Mouse (Mus musculus) heart, postnatal 36 days (tissue): ENCODE measurements around the gene Plekhg3. TPM values are rescaled to one million over a fixed set of nuclear protein-coding genes. Genes with fewer than 3 reads are reported as not detected.

ENCODE experiments used
- DNase-seq, 2 experiments: peaks; one replicate each; pipeline ENCODE4 v3.0.0; 2021 to 2022
- intact Hi-C: fragments of 180-260 bp; cut with DNase I; formaldehyde crosslinking; loops from one replicate; pipeline ENCODE4 v1.15.1; 2025
- microRNA-seq, 2 experiments: library from miRNA; unstranded; fragments of <30 nt; microRNA quantifications; one replicate each; pipeline ENCODE4 v1.2.0; 2021; ENCODE audit warnings: borderline number of aligned reads in 2 of 2
- total RNA-seq, 2 experiments: library from RNA; stranded (reverse); gene quantifications; 2 replicates each; pipeline ENCODE4 v1.2.3; 2021

Gene Plekhg3
- total RNA-seq, 2 experiments from 2014 or later, result 13.2 to 15.2 TPM

- no peak for DNase-seq
These were observed 73.9 kb downstream of the Plekhg3 start for GRCm38 (mm10) chr12:76604546-76604945.

GRCm38 (mm10) chr12:76605837-76606236, 75.1 kb downstream of the Plekhg3 start:
- intact Hi-C loops, result no loop called here
- DNase-seq, result no peak

More at GRCm38 (mm10) chr12:76604546-76604945, 73.9 kb downstream of the Plekhg3 start:
- intact Hi-C loops, result no loop called here

- intact Hi-C loops, result no loop called here
- no peak for DNase-seq
These were observed 77.5 kb downstream of the Plekhg3 start for GRCm38 (mm10) chr12:76608241-76608640.

- intact Hi-C loops, result no loop called here
- DNase-seq, result no peak
These were observed 78.4 kb downstream of the Plekhg3 start for GRCm38 (mm10) chr12:76608997-76609565.

GRCm38 (mm10) chr12:76612621-76613020, 81.9 kb downstream of the Plekhg3 start:
- DNase-seq, result no peak
- intact Hi-C loops, result no loop called here

- DNase-seq, result no peak
- intact Hi-C loops, result no loop called here
These were observed 84.3 kb downstream of the Plekhg3 start for GRCm38 (mm10) chr12:76614868-76615579.

- intact Hi-C loops, result no loop called here
- no peak for DNase-seq
These were observed 84.9 kb downstream of the Plekhg3 start for GRCm38 (mm10) chr12:76615580-76615937.

- no peak for DNase-seq
- intact Hi-C loops, result no loop called here
These were observed 87.5 kb downstream of the Plekhg3 start for GRCm38 (mm10) chr12:76618175-76618574.

- intact Hi-C loops, result no loop called here
- DNase-seq, result no peak
These were observed 89.2 kb downstream of the Plekhg3 start for GRCm38 (mm10) chr12:76619847-76620246.

- intact Hi-C loops, result no loop called here
- DNase-seq, result no peak
These were observed 92.7 kb downstream of the Plekhg3 start for GRCm38 (mm10) chr12:76623374-76623773.

Small RNA genes lying within 50 kb of the gene (microRNA-seq; reads per million reads assigned to microRNA genes)
- 0 reads per million in 2 experiments for gene Mir5135

Other genes with a start within 250 kb of the Plekhg3 start
- gene Akap5, start 206.0 kb upstream of the Plekhg3 start, total RNA-seq, result 1 to 10 TPM; 1.7 to 2.2 TPM
- 10 to 100 TPM in 1 of 2 experiments, 1 to 10 TPM in 1; 5.4 to 10.4 TPM for gene Zbtb25, start 161.3 kb upstream of the Plekhg3 start, total RNA-seq
- 1 to 10 TPM; 3.5 to 4.2 TPM for gene Zbtb1, start 160.6 kb upstream of the Plekhg3 start, total RNA-seq
- 1 to 10 TPM; 5.7 to 7.8 TPM for gene Hspa2, start 126.7 kb upstream of the Plekhg3 start, total RNA-seq
- not detected for gene Ppp1r36, start 113.4 kb upstream of the Plekhg3 start, total RNA-seq
- 10 to 100 TPM; 88.4 to 94.2 TPM for gene Sptb, start 179.7 kb downstream of the Plekhg3 start, total RNA-seq
- gene Churc1, start 234.6 kb downstream of the Plekhg3 start, total RNA-seq, result 10 to 100 TPM; 84.7 to 89.3 TPM
- 10 to 100 TPM; 13.3 to 14.5 TPM for gene Fntb, start 234.7 kb downstream of the Plekhg3 start, total RNA-seq